Mouse (Mus musculus): Measurements from ENCODE around the gene Magee2.
"Not testable (repeated sequence)": the region's sequence is repeated elsewhere in the genome, so short reads cannot be mapped to it uniquely, and the experiment has no call there.

The Magee2 gene

DNA sequence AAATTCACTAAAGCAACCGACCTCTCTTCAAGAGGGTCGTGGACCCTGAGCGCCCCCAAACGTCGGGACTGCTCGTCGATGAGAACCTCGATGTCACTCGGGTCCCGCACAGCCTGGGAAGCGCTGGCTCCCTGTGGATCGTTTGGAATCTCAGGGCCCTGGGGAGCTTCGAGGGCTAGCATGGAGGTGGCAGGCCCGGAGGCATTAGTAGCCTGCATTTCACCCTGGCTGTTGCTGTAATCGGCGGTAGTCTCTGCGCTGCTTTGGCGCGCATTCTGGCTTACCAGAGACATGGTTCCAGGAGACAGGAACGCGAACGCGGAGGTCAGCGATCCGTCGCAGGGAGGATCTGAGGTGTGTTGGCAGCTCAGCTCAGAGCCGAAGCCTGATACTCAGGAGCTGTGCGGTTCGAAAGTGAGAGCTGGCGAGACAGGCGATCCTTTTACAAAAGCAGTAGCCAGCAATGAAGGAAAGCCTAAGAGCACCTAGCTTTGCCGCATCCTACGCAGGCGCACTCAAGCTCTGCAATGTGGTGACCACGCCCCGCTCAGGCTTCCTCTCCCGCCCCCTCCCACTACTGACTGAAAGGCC, at the start of gene Magee2:
Gene Magee2 (minus strand): TSS at position 517 of the 591 bp plus-strand sequence.
- CTCF ChIA-PET, result no interaction called here

DNA sequence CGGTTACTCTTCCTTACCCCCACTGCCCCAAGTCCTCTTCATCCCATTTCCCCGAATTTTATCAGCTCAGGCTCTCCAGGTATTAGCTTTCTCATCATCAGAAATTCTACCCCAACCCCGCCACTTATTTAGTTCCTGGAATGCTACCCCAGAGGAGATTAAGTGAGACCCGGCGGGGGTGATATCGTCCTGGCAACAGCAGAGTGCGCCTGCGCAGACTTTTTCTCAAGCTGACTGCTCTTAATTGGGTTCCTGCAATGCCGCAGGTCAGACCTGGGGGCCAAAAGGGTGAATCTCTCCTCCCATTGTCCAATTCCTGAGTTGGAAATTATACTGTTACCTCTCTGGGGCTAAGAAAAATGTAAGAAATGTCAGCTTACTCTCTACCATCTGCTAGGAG, 3.5 kb downstream of the Magee2 start:
- CTCF ChIA-PET, result no interaction called here

DNA sequence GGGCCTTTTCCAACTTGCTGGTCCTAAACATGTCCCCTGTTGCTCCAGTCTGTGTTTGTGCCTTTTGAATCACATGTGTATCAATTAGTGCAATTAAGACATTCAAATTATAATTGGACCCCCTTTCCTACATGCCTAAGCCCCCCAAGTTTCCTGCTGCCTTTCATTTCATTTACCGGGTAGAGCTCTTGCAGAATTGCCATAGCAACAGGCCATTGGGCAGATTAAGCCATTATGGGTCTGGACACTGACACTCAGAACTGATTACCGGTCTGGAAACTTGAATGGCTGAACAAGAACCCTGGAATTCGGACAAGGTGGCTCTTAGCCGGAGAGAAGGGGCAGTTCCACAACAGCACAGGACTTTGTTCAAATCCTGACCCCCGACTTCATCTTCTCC, 39.5 kb downstream of the Magee2 start:
- CTCF ChIA-PET, result not testable (repeated sequence)

DNA sequence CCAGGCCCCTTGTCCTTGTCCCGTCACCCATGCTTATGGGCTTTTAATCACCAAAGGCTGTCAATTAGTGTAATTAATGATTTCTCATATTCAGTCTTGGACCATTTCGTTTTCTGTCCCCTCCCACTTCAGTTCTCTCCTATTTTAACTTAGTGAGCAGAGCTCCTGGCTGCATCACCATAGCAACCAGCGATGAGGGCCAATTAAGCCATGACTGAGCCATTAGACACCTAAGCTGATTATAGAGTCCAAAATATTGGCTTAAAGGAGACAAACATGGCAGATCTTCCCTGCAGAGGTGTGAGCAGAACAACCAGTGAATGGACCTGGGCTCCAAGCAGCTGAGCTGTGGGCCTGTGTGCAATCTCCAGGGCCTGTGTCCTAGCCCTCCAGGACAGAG, 40.1 kb downstream of the Magee2 start:
- CTCF ChIA-PET, result not testable (repeated sequence)

DNA sequence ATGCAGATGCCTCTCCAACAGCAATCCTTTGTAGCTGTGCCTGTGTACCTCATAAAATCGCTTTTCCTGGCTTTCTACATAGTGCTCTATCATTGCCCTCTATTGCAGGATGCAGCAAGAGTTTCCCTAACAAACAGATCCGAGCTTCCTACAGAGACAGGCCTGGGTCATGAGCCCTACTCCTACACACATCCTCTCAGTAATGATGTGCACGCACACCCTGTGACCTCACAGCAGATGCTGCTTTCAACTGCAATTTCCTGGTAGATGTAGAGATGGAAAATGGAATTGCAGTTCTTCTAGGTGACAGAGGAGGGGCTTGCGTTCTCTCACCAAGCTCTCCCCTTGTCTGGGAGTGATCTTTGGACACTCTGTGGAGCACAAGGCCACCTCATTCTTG, 43.4 kb downstream of the Magee2 start:
- CTCF ChIA-PET, result not testable (repeated sequence)
